Mouse (Mus musculus) intestine, embryonic 15.5 days (tissue): ENCODE data around the gene Hoxb9. TPM values are rescaled to one million over a fixed set of nuclear protein-coding genes. Genes with fewer than 3 reads are reported as not detected.

Experiments
- ATAC-seq: fragments of 200-750 bp; cut with Nextera tagmentation; 2 replicates; pipeline ENCODE4 v1.8.0; 2017; ENCODE audit warnings: moderate TSS enrichment, moderate library complexity
- H3K27ac ChIP-seq: fragments of 300-500 bp; sonication (generic); 2 replicates; pipeline ENCODE4 v1.5.1; 2015; ENCODE audit warnings: mild to moderate bottlenecking, inconsistent platforms
- H3K27me3 ChIP-seq: fragments of 300-500 bp; sonication (generic); replicated peaks from 2 replicates; pipeline ENCODE4 v1.6.1; 2015; ENCODE audit warnings: inconsistent platforms
- H3K36me3 ChIP-seq: fragments of 300-500 bp; sonication (generic); 2 replicates; pipeline ENCODE4 v1.6.1; 2015; ENCODE audit warnings: inconsistent platforms
- H3K4me1 ChIP-seq: fragments of 300-500 bp; sonication (generic); replicated peaks from 2 replicates; pipeline ENCODE4 v1.6.1; 2015; ENCODE audit warnings: inconsistent platforms
- H3K4me2 ChIP-seq: fragments of 300-500 bp; sonication (generic); replicated peaks from 2 replicates; pipeline ENCODE4 v1.6.1; 2015; ENCODE audit warnings: mild to moderate bottlenecking, inconsistent platforms
- H3K4me3 ChIP-seq: fragments of 300-500 bp; sonication (generic); replicated peaks from 2 replicates; pipeline ENCODE4 v1.5.1; 2015; ENCODE audit warnings: inconsistent platforms
- H3K9ac ChIP-seq: fragments of 300-500 bp; sonication (generic); 2 replicates; pipeline ENCODE4 v1.6.1; 2015; ENCODE audit warnings: inconsistent platforms
- H3K9me3 ChIP-seq: fragments of 300-500 bp; sonication (generic); 2 replicates; pipeline ENCODE4 v1.6.1; 2016; ENCODE audit warnings: inconsistent platforms
- WGBS: fragments of 180-500 bp; shearing (Covaris S2); methylation state at CpG from one replicate; pipeline ENCODE4 v1.1.7; 2015; 5-methylcytosine and 5-hydroxymethylcytosine counted together
- polyA plus RNA-seq: library from polyadenylated mRNA; unstranded; fragments of >200 nt; fragmentation: Nextera tagmentation; extraction: Ambion mirVana; gene quantifications from 2 replicates; pipeline ENCODE4 v1.2.1, GENCODE M21; 2015

The Hoxb9 gene
- polyA plus RNA-seq, 1 experiment from 2014 or later: 1.2 TPM

GRCm38 (mm10) chr11:96271541-96272011 is 319 bp downstream of the Hoxb9 start:
- H3K27ac ChIP-seq: peak overlapping the region; percentile 62
- H3K27me3 ChIP-seq: peaks cover 97% of the 10 kb centered on the region
- under 1% methylated on average over 52 of the region's 52 CpGs for WGBS
- peak overlapping the region; percentile 28; the same call in 1 of the 2 replicates for H3K9ac ChIP-seq
- H3K4me1 ChIP-seq: peaks cover 22% of the 10 kb centered on the region
- peak overlapping the region; percentile 40 for H3K4me3 ChIP-seq
- ATAC-seq: peak; percentile 73
- no peaks in the 10 kb centered on the region for H3K9me3 ChIP-seq
- H3K4me2 ChIP-seq: peak overlapping the region; percentile 71
- H3K36me3 ChIP-seq: no peaks in the 10 kb centered on the region

- peak overlapping the region; percentile 37; the same call in 1 of the 2 replicates for H3K9ac ChIP-seq
- WGBS: 1% methylated on average over 55 of the region's 58 CpGs
Measured at GRCm38 (mm10) chr11:96272024-96272921, 1.0 kb downstream of the Hoxb9 start.

DNA sequence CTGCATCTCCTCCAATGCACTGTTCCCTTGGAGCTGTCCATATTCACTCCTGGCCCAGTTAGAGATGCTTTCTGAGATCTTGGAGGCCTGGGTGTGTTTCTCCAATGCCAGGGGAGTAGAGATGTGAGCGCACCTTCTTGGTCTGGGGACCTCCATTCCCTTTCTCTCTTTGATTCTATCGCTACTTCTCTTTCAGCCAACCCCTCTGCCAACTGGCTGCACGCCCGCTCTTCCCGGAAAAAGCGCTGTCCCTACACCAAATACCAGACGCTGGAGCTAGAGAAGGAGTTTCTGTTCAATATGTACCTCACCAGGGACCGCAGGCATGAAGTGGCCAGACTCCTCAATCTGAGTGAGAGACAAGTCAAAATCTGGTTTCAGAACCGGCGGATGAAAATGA is 3.2 kb downstream of the Hoxb9 start:
- H3K36me3 ChIP-seq: no peaks in the 10 kb centered on the region
- H3K27ac ChIP-seq: no peak overlapping the region
- no peak overlapping the region for H3K4me2 ChIP-seq
- WGBS: 23% methylated on average over 10 of the region's 10 CpGs
- no peaks in the 10 kb centered on the region for H3K9me3 ChIP-seq
- H3K4me3 ChIP-seq: no peak overlapping the region
- ATAC-seq: no peak
- H3K27me3 ChIP-seq: peaks cover 95% of the 10 kb centered on the region
- peaks cover 35% of the 10 kb centered on the region for H3K4me1 ChIP-seq
- H3K9ac ChIP-seq: no peak overlapping the region

More at GRCm38 (mm10) chr11:96272024-96272921, 1.0 kb downstream of the Hoxb9 start:
- peak overlapping the region; percentile 40 for H3K4me3 ChIP-seq
- peak overlapping the region; percentile 22; the same call in 1 of the 2 replicates for H3K27ac ChIP-seq
- ATAC-seq: peak; percentile 44
- H3K27me3 ChIP-seq: peaks cover 97% of the 10 kb centered on the region
- H3K9me3 ChIP-seq: no peaks in the 10 kb centered on the region
- peak overlapping the region; percentile 71 for H3K4me2 ChIP-seq
- H3K36me3 ChIP-seq: no peaks in the 10 kb centered on the region
- H3K4me1 ChIP-seq: peaks cover 23% of the 10 kb centered on the region

- H3K4me1 ChIP-seq: peaks cover 32% of the 10 kb centered on the region
- H3K4me2 ChIP-seq: no peak overlapping the region
- H3K27me3 ChIP-seq: peaks cover 91% of the 10 kb centered on the region
- no peak overlapping the region for H3K4me3 ChIP-seq
- no peak overlapping the region for H3K27ac ChIP-seq
- WGBS: 19% methylated on average over 4 of the region's 4 CpGs
- ATAC-seq: no peak
- H3K9ac ChIP-seq: no peak overlapping the region
- H3K9me3 ChIP-seq: no peaks in the 10 kb centered on the region
- H3K36me3 ChIP-seq: no peaks in the 10 kb centered on the region
Measured at GRCm38 (mm10) chr11:96275896-96276295, 4.6 kb downstream of the Hoxb9 start.

DNA sequence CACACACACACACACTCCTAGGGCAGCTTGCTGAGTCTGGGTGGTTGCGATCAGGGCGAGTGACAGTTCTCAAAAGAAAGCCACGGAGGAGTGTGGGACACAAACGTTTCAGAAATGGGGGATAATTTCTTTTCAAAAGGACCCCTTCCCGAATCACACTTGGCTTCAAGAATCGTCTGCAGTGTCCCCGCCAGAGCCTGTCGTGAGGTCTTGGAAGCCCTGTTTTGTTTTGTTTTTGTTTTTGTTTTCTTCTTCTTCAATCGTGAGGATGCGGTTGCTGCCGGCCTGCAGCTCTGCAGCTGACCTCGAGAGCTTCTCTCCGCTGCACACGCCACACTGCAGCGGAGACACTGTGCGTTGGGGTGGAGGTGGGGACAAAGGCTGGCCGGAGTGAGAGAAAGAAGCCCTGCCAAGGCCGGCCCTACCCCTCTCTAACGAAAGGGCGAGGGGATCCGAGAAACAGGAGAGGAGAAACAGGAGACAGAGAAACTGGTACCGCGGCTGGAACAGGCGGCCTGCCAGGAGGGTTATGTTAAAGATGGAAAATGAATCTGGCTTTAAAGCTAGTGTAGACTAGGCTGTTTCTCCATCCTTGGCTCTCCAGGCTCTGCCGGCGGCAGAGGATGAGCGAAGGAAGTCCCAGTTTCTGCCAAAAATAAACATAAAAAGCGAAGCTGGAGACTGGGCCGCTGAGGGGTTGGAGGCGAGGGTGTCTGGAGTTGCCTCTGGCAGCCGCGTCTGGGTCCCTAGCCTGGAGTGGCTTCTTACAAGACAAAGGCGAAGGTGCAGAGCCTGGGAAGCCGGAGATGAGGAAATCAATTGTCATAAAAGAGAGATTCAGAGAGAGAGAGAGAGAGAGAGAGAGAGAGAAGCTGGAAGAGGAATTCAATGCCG is 6.1 kb downstream of the Hoxb9 start:
- Histone ChIP-seq H3K4me2 (peak overlapping the region; percentile 43), H3K4me3 (0 out of 2 replicates have a peak overlapping the region, but pooled peaks have one; percentile 14), H3K27me3 (peaks cover 83% of the 10 kb centered on the region), H3K36me3 (no peaks in the 10 kb centered on the region), H3K9ac (no peak overlapping the region), H3K4me1 (peaks cover 18% of the 10 kb centered on the region), H3K9me3 (no peaks in the 10 kb centered on the region), H3K27ac (no peak overlapping the region)
- ATAC-seq: no peak
- 6% methylated on average over 35 of the region's 35 CpGs for WGBS

GRCm38 (mm10) chr11:96278324-96278723 is 7.1 kb downstream of the Hoxb9 start:
- Histone ChIP-seq H3K27me3 (peaks cover 79% of the 10 kb centered on the region), H3K27ac (no peak overlapping the region), H3K36me3 (no peaks in the 10 kb centered on the region), H3K9me3 (no peaks in the 10 kb centered on the region), H3K4me2 (peak overlapping the region; percentile 43; the same call in 1 of the 2 replicates), H3K4me3 (no peak overlapping the region), H3K9ac (no peak overlapping the region), H3K4me1 (peaks cover 22% of the 10 kb centered on the region)
- WGBS: 15% methylated on average over 14 of the region's 14 CpGs
- ATAC-seq: no peak

GRCm38 (mm10) chr11:96278773-96279172 is 7.5 kb downstream of the Hoxb9 start:
- Histone ChIP-seq H3K4me2 (0 out of 2 replicates have a peak overlapping the region, but pooled peaks have one; percentile 11), H3K27ac (no peak overlapping the region), H3K9me3 (no peaks in the 10 kb centered on the region), H3K9ac (no peak overlapping the region), H3K27me3 (peaks cover 75% of the 10 kb centered on the region), H3K4me3 (no peak overlapping the region), H3K4me1 (peaks cover 22% of the 10 kb centered on the region), H3K36me3 (no peaks in the 10 kb centered on the region)
- under 1% methylated on average over 9 of the region's 9 CpGs for WGBS
- ATAC-seq: peak; percentile 77

- Histone ChIP-seq H3K27me3 (peaks cover 70% of the 10 kb centered on the region), H3K27ac (no peak overlapping the region), H3K9ac (no peak overlapping the region), H3K36me3 (no peaks in the 10 kb centered on the region), H3K4me1 (peaks cover 22% of the 10 kb centered on the region), H3K9me3 (no peaks in the 10 kb centered on the region), H3K4me2 (peak overlapping the region; percentile 45), H3K4me3 (no peak overlapping the region)
- 12% methylated on average over 31 of the region's 31 CpGs for WGBS
- ATAC-seq: no peak
Measured at GRCm38 (mm10) chr11:96279421-96280233, 8.4 kb downstream of the Hoxb9 start.

GRCm38 (mm10) chr11:96280399-96281378 is 9.4 kb downstream of the Hoxb9 start:
- whole genome bisulfite sequencing: 35% methylated on average over 8 of the region's 8 CpGs
- no peak for ATAC-seq
- peaks cover 22% of the 10 kb centered on the region for H3K4me1 ChIP-seq
- H3K36me3 ChIP-seq: no peaks in the 10 kb centered on the region
- H3K4me2 ChIP-seq: peak overlapping the region; percentile 45; the same call in 1 of the 2 replicates
- H3K4me3 ChIP-seq: no peak overlapping the region
- no peak overlapping the region for H3K9ac ChIP-seq
- no peaks in the 10 kb centered on the region for H3K9me3 ChIP-seq
- H3K27me3 ChIP-seq: peaks cover 63% of the 10 kb centered on the region
- H3K27ac ChIP-seq: no peak overlapping the region

- Histone ChIP-seq H3K4me1 (peaks cover 22% of the 10 kb centered on the region), H3K27ac (no peak overlapping the region), H3K4me2 (peak overlapping the region; percentile 23; the same call in 1 of the 2 replicates), H3K36me3 (no peaks in the 10 kb centered on the region), H3K27me3 (peaks cover 56% of the 10 kb centered on the region), H3K9ac (no peak overlapping the region), H3K9me3 (no peaks in the 10 kb centered on the region), H3K4me3 (no peak overlapping the region)
- ATAC-seq: no peak
- 19% methylated on average over 18 of the region's 18 CpGs for WGBS
Measured at GRCm38 (mm10) chr11:96281396-96281795, 10.1 kb downstream of the Hoxb9 start.
